Mouse (Mus musculus) CH12.LX (cell line): ENCODE measurements around the gene Tanc2. TPM values are rescaled to one million over a fixed set of nuclear protein-coding genes. Genes with fewer than 3 reads are reported as not detected.

Source experiments
- DNase-seq: peaks from one replicate; pipeline ENCODE4 v3.0.0-alpha.2; 2013; ENCODE audit errors: extremely low read depth
- H3K27ac ChIP-seq: 2 replicates; pipeline ENCODE4 v1.5.1; 2012; ENCODE audit warnings: low read depth, mild to moderate bottlenecking, control low read depth, moderate library complexity; ENCODE audit not compliant: insufficient read depth
- H3K27me3 ChIP-seq: replicated peaks from 2 replicates; pipeline ENCODE3; 2012; ENCODE audit warnings: inconsistent platforms
- H3K36me3 ChIP-seq, 2 experiments: replicated peaks in 1 of 2; 2 replicates each; pipeline versions ENCODE3 to v1.6.1; 2012; ENCODE audit warnings: inconsistent platforms in 1 of 2, low read length in 1 of 2, mild to moderate bottlenecking in 1 of 2, mixed read lengths in 1 of 2, moderate library complexity in 1 of 2; ENCODE audit not compliant: control insufficient read depth in 1 of 2, insufficient read depth in 1 of 2
- H3K4me1 ChIP-seq, 2 experiments: 2 replicates each; pipeline ENCODE4 v1.6.1; 2012; ENCODE audit warnings: inconsistent platforms in 1 of 2, moderate library complexity in 1 of 2; ENCODE audit not compliant: insufficient read depth in 2 of 2, control insufficient read depth in 1 of 2
- H3K4me2 ChIP-seq: 2 replicates; pipeline ENCODE4 v1.6.1; 2012; ENCODE audit warnings: low read depth, mild to moderate bottlenecking, control low read depth; ENCODE audit not compliant: poor library complexity, insufficient read depth, severe bottlenecking
- H3K4me3 ChIP-seq, 3 experiments: fragments of 150-350 bp in 1 of 3; sonication (generic) in 1 of 3; replicated peaks in 1 of 3; 2 replicates each; pipeline versions ENCODE3 to v1.5.1; 2011 to 2012; ENCODE audit warnings: low read depth in 2 of 3, low read length in 2 of 3, mild to moderate bottlenecking in 2 of 3, moderate library complexity in 2 of 3, control low read depth in 1 of 3, improper control_type of control experiment in 1 of 3, inconsistent platforms in 1 of 3, mixed read lengths in 1 of 3; ENCODE audit not compliant: poor library complexity in 1 of 3
- H3K79me2 ChIP-seq: replicated peaks from 2 replicates; pipeline ENCODE4 v1.6.1; 2012; ENCODE audit warnings: mild to moderate bottlenecking, moderate library complexity; ENCODE audit not compliant: control insufficient read depth, poor library complexity, insufficient read depth, severe bottlenecking; ENCODE audit errors: extremely low read depth
- H3K9ac ChIP-seq: 2 replicates; pipeline ENCODE4 v1.6.1; 2012; ENCODE audit warnings: low read depth, mild to moderate bottlenecking, control low read depth, moderate library complexity; ENCODE audit not compliant: insufficient read depth
- H3K9me3 ChIP-seq: replicated peaks from 2 replicates; pipeline ENCODE3; 2012; ENCODE audit warnings: low read length, inconsistent platforms, mixed read lengths
- CHD1 ChIP-seq: IDR thresholded peaks from 2 replicates; pipeline ENCODE4 v1.6.1; 2012; ENCODE audit warnings: low read depth, low read length, improper control_type of control experiment, inconsistent platforms
- E2F4 ChIP-seq: IDR thresholded peaks from 2 replicates; pipeline ENCODE4 v1.6.1; 2011; ENCODE audit warnings: low read depth, low read length, improper control_type of control experiment; ENCODE audit not compliant: insufficient replicate concordance
- ELF1 ChIP-seq: IDR thresholded peaks from 2 replicates; pipeline ENCODE4 v1.6.1; 2014; ENCODE audit warnings: low read depth, mild to moderate bottlenecking, inconsistent platforms, low read length, improper control_type of control experiment
- GABPA ChIP-seq: IDR thresholded peaks from 2 replicates; pipeline ENCODE4 v1.6.1; 2012; ENCODE audit warnings: low read depth, low read length, improper control_type of control experiment, inconsistent platforms; ENCODE audit not compliant: insufficient replicate concordance
- HCFC1 ChIP-seq: IDR thresholded peaks from 2 replicates; pipeline ENCODE4 v1.6.1; 2012; ENCODE audit warnings: low read depth, mild to moderate bottlenecking, inconsistent platforms, low read length, improper control_type of control experiment
- JUN ChIP-seq: IDR thresholded peaks from 2 replicates; pipeline ENCODE4 v1.6.1; 2011; ENCODE audit warnings: low read depth, mild to moderate bottlenecking, low read length, improper control_type of control experiment, moderate library complexity; ENCODE audit not compliant: insufficient read depth
- JUND ChIP-seq: conservative IDR thresholded peaks from 2 replicates; pipeline ENCODE4 v1.6.1; 2011; ENCODE audit warnings: low read depth, low read length, improper control_type of control experiment
- MAZ ChIP-seq: IDR thresholded peaks from 2 replicates; pipeline ENCODE4 v1.6.1; 2012; ENCODE audit warnings: low read depth, mild to moderate bottlenecking, inconsistent platforms, low read length, improper control_type of control experiment, moderate library complexity
- MEF2A ChIP-seq: IDR thresholded peaks from 2 replicates; pipeline ENCODE4 v1.6.1; 2014; ENCODE audit warnings: low read depth, mild to moderate bottlenecking, inconsistent platforms, low read length, improper control_type of control experiment, borderline replicate concordance
- MXI1 ChIP-seq: IDR thresholded peaks from 2 replicates; pipeline ENCODE4 v1.6.1; 2011; ENCODE audit warnings: mild to moderate bottlenecking, low read depth, low read length, improper control_type of control experiment
- MYC ChIP-seq: IDR thresholded peaks from 2 replicates; pipeline ENCODE4 v1.6.1; 2011; ENCODE audit warnings: low read depth, mild to moderate bottlenecking, improper control_type of control experiment, low read length
- NELFE ChIP-seq: IDR thresholded peaks from 2 replicates; pipeline ENCODE4 v1.6.1; 2011; ENCODE audit warnings: low read depth, low read length, improper control_type of control experiment
- PAX5 ChIP-seq: IDR thresholded peaks from 2 replicates; pipeline ENCODE4 v1.6.1; 2012; ENCODE audit warnings: low read length, inconsistent platforms, mixed read lengths
- POLR2A ChIP-seq: IDR thresholded peaks from 2 replicates; pipeline ENCODE4 v1.6.1; 2011; ENCODE audit warnings: low read depth, mild to moderate bottlenecking, improper control_type of control experiment, low read length
- POLR2AphosphoS2 ChIP-seq: IDR thresholded peaks from 2 replicates; pipeline ENCODE4 v1.6.1; 2011; ENCODE audit warnings: low read depth, low read length, improper control_type of control experiment
- SIN3A ChIP-seq: IDR thresholded peaks from 2 replicates; pipeline ENCODE4 v1.6.1; 2012; ENCODE audit warnings: low read length, improper control_type of control experiment, inconsistent platforms
- TBP ChIP-seq: conservative IDR thresholded peaks from 2 replicates; pipeline ENCODE4 v1.6.1; 2011; ENCODE audit warnings: low read depth, low read length, improper control_type of control experiment
- TCF12 ChIP-seq: IDR thresholded peaks from 2 replicates; pipeline ENCODE4 v1.6.1; 2014; ENCODE audit warnings: low read depth, mild to moderate bottlenecking, inconsistent platforms, low read length, improper control_type of control experiment
- USF2 ChIP-seq: conservative IDR thresholded peaks from 2 replicates; pipeline ENCODE4 v1.6.1; 2011; ENCODE audit warnings: low read depth, low read length, improper control_type of control experiment
- ZNF384 ChIP-seq: IDR thresholded peaks from 2 replicates; pipeline ENCODE4 v1.6.1; 2012; ENCODE audit warnings: low read depth, low read length, improper control_type of control experiment, inconsistent platforms
- dilution Hi-C: fragments of 300-500 bp; cut with MboI; formaldehyde crosslinking; loops from 2 replicates; pipeline ENCODE4 v1.14.3; 2020; ENCODE audit warnings: low sequenced_read_pairs; ENCODE audit not compliant: extremely low pct_unique_long_range_greater_than_20kb, extremely low pct_ligation_motif_present
- in situ Hi-C: fragments of 300-500 bp; cut with MboI; formaldehyde crosslinking; loops from 3 replicates; pipeline ENCODE4 v1.14.3; 2019; ENCODE audit warnings: low sequenced_read_pairs, low pct_ligation_motif_present, low pct_unique_long_range_greater_than_20kb, mixed read lengths
- polyA plus RNA-seq: library from polyadenylated mRNA; unstranded; fragments of >175 nt; gene quantifications from 2 replicates; pipeline ENCODE4 v1.2.1, GENCODE M21; 2012; ENCODE audit warnings: low read depth; ENCODE audit not compliant: insufficient read length
- total RNA-seq, 2 experiments: library from RNA; depleted of rRNA; stranded (reverse); fragments of 300-350 nt in 1 of 2; fragments of >200 nt in 1 of 2; gene quantifications; 2 replicates each; pipeline ENCODE4 v1.2.3; 2012 to 2014

The Tanc2 gene
- total and polyA plus RNA-seq, 3 experiments = 2.6 to 10.4 (median 3.2) TPM

- no peak overlapping the region for H3K27ac ChIP-seq
- no peaks in the 10 kb centered on the region for H3K4me1 ChIP-seq
- no peak overlapping the region for H3K4me3 ChIP-seq
- in situ Hi-C loops (loop anchor here (10.0 kb wide), 1 partner anchor 58 kb away; the partner anchor contains the start of gene Ace3), dilution Hi-C loops (loop anchor here (25.0 kb wide), 1 partner anchor 125 kb away; the partner anchor contains the start of gene Taco1)
- no peaks in the 10 kb centered on the region for H3K79me2 ChIP-seq
- TF ChIP-seq E2F4 (no peak), JUN (no peak), USF2 (no peak), POLR2AphosphoS2 (no peak), MXI1 (no peak), ZNF384 (no peak), JUND (no peak), NELFE (no peak), MAZ (no peak), MEF2A (no peak), MYC (no peak), ELF1 (no peak), HCFC1 (no peak), SIN3A (no peak), PAX5 (no peak), GABPA (no peak), POLR2A (no peak), CHD1 (no peak), TBP (no peak)
- no peaks in the 10 kb centered on the region for H3K36me3 ChIP-seq
- no peak overlapping the region for H3K9ac ChIP-seq
- H3K4me2 ChIP-seq = no peak overlapping the region
- no peak for DNase-seq
- no peaks in the 10 kb centered on the region for H3K9me3 ChIP-seq
- peaks cover 94% of the 10 kb centered on the region for H3K27me3 ChIP-seq
Observed at GRCm38 (mm10) chr11:105936974-105937373, 347.2 kb downstream of the Tanc2 start.

GRCm38 (mm10) chr11:105938771-105939170, 349.0 kb downstream of the Tanc2 start:
- dilution Hi-C loops (loop anchor here (25.0 kb wide), 1 partner anchor 124 kb away; the partner anchor contains the start of gene Taco1), in situ Hi-C loops (loop anchor here (10.0 kb wide), 1 partner anchor 56 kb away; the partner anchor contains the start of gene Ace3)
- no peaks in the 10 kb centered on the region for H3K36me3 ChIP-seq
- peaks cover 2 to 3% of the 10 kb centered on the region in 2 experiments; a peak in 1 of 4 replicates for H3K4me1 ChIP-seq
- TF ChIP-seq ZNF384 (peak; percentile 36; the same call in 1 of the 2 replicates), TCF12 (no peak)
- H3K27me3 ChIP-seq = peaks cover 99% of the 10 kb centered on the region
- no peak overlapping the region for H3K4me3 ChIP-seq
- no peak overlapping the region for H3K9ac ChIP-seq
- no peaks in the 10 kb centered on the region for H3K79me2 ChIP-seq
- no peak overlapping the region for H3K27ac ChIP-seq
- no peak overlapping the region for H3K4me2 ChIP-seq
- H3K9me3 ChIP-seq = no peaks in the 10 kb centered on the region
- DNase-seq = no peak
